15 mouse cellular contexts compared by ENCODE assay signal in genomic region chr11:61293251-61293650, GRCm38 (mm10). TPM values are rescaled to one million over a fixed set of nuclear protein-coding genes. Genes with fewer than 3 reads are reported as not detected.
"Had no signal": no experiment of that assay in that cellular context is flagged by ENCODE, and none has a peak within 500 bp of the region (broad histone marks: within the 10 kb centered on the region; RNA-seq: fewer than 3 reads in every experiment).

No protein-coding gene starts in this region.

- DNase-seq: kidney, adult 8-10 months; kidney, postnatal 10 days; kidney, postnatal 4 days; layer of hippocampus, adult 9-11 months; liver; lung, adult 18-20 months; lung, postnatal 10 days; lung, postnatal 4 days; right cerebral cortex, adult 18-20 months; right cerebral cortex, postnatal 14 days; right cerebral cortex, postnatal 4 days; thymus, postnatal 36 days had no signal

RNA-seq across cellular contexts. Expression of gene Slc47a2, which starts 49.4 kb away (rescaled TPM):
- total RNA-seq: layer of hippocampus, postnatal 25 days; megakaryocyte progenitor cell, adult 5-6 weeks; megakaryocyte-erythroid progenitor cell, adult 5-6 weeks had no signal
